Mouse (Mus musculus) right cerebral cortex, postnatal 36 days (tissue): Measurements from ENCODE around the gene Camsap3.
"Not testable (repeated sequence)": the region's sequence is repeated elsewhere in the genome, so short reads cannot be mapped to it uniquely, and the experiment has no call there.

Source experiments
- DNase-seq, 2 experiments: peaks; one replicate each; pipeline ENCODE4 v3.0.0; 2022; ENCODE audit warnings: low spot score in 2 of 2, mixed read lengths in 1 of 2

Gene Camsap3

DNA sequence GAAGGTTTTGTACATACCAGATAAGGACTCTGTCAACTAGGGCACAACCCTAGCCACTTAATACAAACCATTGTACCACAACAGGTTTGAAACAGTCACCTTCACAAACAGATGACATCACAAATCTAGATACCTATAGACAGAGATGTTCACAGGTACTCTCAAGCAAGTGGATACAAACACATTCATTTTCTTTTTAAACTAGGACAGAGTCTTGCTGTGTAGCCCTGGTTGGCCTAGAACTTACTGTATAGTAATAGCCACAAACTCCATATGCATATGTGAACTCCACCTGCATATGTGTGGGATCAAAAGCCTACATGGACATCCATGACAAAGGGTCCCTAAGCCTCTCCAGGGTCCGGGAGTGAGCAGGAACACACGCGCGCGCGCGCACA, at the start of gene Camsap3:
TSS of gene Camsap3 (plus strand) at position 301 of the 398 bp plus-strand sequence.
- no peak for DNase-seq

- DNase-seq: no peak
Measured at GRCm38 (mm10) chr8:3537666-3538065, 49.4 kb upstream of the Camsap3 start.

DNA sequence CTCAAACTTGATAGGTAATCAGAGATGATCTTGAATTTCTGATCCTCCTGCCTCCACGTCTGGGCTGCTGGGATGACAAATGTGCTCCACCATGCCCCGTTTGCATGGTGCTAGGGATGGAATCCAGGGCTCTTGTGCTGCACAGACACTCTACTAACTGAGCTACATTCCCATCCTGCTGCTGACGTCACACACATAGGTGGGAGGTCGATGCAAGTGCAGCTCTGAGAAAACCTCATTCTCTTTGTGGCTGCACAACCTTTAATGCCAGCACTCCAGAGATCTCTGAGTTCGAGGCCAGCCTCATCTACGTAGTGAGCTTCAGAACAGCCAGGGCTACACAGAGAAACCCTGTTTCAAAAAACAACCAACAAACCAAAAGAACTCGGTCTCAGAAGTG, 47.9 kb upstream of the Camsap3 start:
- no peak for DNase-seq

DNA sequence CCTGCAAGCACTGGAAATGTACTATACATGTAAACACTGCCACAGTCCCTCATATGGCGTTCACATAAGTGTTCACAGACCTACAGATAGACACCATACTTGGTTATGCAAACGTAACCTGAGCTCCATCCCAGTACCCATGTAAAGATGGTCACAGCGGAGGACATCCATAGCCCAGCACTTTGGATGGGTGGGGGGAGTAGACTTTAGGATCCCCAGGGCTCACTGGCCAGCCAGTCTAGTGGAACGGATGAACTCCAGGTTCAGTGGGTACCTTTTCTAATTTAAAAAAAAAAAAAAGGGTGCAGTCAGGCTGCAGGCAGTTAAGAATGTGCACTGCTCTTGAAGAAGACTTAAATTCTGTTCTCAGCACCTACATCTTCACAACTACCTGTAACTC, 47.0 kb upstream of the Camsap3 start:
- no peak for DNase-seq

DNA sequence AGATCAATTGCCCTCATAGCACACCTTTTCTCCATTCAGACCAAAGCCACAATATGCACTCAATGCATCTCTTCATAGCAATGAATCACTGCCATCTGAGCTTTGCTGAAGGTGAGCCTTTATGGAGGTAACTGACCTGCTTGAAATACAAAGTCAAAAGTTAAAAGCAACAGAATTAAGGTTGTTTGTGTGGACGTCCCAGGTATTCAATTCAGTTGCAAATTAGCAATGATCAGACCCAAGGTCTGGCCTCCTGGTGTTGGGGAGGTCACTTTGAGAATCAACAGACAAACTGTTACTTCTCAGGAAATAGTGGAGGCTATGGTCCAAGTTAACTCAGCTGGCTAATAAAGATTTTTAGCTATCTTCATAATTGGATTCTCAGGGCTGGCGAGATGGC, 40.6 kb upstream of the Camsap3 start:
- DNase-seq: no peak

GRCm38 (mm10) chr8:3552240-3552639, 34.9 kb upstream of the Camsap3 start:
- DNase-seq: no peak

DNA sequence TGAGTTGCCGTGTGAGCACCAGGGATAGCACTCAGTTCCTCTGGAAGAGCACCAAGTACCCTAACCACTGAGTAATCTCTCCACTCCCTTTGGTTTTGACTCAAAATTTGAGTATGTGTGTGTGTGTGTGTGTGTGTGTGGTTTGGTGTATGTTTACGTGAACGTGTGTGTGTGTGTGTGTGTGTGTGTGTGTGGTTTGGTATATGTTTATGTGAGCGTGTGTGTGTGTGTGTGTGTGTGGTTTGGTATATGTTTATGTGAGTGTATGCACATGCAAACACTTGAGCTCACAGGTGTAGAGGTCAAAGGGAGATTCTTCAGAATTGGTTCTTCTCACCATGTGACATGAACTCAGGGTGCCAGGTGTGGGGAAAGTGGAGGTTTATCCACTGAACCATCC, 31.0 kb upstream of the Camsap3 start:
- DNase-seq: no peak

DNA sequence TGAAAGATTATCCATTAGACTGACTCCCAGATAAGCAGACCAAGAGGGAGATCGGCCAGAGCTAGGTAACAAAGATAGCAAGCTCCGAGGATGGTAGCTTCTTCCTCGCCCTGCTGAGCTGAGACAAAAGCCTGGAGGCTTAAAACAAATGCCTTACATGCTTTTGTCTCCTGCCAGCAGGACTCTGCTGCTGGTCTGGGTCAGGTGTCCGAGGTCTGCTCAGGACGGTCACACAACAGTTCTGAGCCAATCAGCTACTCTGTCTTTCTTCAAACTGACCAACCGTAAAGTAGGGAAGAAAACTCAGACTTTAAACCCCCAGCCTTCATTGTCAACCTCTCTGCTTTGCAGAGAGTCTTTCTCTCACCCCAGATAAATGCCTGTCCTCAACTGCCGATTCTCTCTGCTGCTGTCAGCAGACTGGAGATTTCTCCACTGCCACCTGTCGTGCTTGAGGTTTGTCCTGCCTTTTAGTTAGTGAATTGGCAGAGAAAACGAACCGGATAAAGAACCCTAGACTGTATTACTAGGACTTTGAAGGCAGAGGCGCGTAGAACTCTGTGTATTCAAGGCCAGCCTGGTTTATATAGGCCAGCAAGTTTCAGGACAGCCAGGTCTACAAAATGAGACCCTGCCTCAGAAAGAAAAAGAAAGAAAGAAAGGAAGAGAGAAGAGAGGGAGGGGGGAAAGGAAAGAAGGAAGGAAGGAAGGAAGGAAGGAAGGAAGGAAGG, 19.3 kb upstream of the Camsap3 start, which contains the start of gene C330021F23Rik:
TSS of gene C330021F23Rik (plus strand) at position 350 of the 731 bp plus-strand sequence.
- DNase-seq: no peak

GRCm38 (mm10) chr8:3568378-3568777, 18.7 kb upstream of the Camsap3 start:
- DNase-seq: no peak

- no peak for DNase-seq
Measured at GRCm38 (mm10) chr8:3569784-3570183, 17.3 kb upstream of the Camsap3 start.

DNA sequence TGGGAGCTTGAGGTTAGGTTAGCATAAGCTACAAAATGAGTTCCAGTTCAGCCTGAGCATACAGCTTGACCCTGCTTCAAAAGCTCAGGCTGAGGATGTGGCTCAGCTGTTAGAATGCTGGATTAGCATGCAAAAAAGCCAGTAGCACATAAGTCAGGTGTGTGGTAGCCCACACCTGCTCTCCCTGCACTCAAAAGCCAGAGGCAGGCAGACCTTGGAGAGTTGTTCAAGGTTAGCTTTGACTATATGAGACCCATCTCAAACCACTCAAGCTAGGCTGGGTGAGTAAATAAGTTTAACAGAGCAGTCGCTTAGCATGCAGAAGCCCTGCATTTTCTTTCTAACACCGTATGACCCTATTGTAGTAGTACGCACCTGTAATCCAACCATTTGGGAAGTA, 12.5 kb upstream of the Camsap3 start:
- no peak for DNase-seq

GRCm38 (mm10) chr8:3576211-3576960, 10.7 kb upstream of the Camsap3 start:
- DNase-seq: no peak

GRCm38 (mm10) chr8:3579390-3580364, 7.4 kb upstream of the Camsap3 start:
- no peak for DNase-seq

DNA sequence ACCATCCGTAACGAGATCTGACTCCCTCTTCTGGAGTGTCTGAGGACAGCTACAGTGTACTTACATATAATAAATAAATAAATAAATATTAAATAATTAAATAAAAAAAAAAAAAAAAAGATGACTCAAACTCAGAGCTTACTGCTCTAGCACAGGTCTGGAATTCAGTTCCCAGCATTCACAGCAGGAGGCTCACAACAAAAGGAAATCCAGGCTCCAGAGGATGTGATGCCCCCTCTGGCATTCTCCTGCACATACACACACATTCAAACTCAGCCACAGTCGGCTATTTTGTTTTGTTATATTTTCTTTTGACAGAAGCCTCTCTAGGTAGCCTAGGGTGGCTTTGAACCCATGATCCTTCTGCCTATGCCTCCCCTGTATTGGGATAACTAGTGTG, 5.1 kb upstream of the Camsap3 start:
- DNase-seq: not testable (repeated sequence)

- no peak for DNase-seq
Measured at GRCm38 (mm10) chr8:3586452-3586851, 641 bp upstream of the Camsap3 start.

DNA sequence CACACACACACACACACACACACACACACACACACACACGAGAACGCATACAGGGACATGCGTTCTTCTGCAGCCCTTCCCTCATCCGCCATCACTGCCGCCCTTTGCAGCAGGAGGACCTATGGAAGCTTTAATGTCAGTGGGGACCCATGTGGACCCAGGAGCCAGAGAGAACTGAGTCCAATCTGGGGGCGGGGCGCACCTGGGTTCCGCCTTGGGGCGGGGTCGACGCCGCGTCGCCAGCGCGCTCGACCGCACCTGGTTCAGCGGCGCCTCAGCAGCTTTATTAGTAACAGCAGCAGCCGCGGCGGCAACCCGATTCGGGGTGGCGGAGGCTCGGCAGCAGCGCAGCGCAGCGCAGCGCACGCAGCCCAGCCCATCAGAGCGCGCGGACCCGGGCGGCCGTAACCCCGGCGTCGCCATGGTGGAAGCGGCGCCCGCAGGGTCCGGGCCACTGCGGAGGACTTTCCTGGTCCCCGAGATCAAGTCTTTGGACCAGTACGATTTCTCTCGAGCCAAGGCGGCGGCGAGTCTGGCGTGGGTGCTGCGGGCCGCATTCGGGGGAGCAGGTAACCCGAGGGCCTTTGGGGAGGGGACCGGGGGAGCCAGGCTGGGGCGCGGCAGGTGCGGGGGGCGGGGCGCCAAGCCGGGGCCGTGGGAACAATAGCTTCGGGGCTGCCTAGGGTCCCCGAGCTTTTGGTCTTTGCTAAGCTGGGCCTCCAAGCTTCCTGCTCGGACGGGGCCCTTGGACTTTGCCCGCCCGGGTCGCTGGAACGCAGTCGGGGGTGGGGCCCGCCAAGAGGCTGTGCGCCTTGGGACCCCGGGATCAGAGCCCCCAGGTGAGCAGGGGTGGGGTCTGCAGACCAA, 531 bp downstream of the Camsap3 start:
- peak; percentile 62 to 69 for DNase-seq

GRCm38 (mm10) chr8:3588258-3588633, 1.2 kb downstream of the Camsap3 start:
- DNase-seq: no peak

DNA sequence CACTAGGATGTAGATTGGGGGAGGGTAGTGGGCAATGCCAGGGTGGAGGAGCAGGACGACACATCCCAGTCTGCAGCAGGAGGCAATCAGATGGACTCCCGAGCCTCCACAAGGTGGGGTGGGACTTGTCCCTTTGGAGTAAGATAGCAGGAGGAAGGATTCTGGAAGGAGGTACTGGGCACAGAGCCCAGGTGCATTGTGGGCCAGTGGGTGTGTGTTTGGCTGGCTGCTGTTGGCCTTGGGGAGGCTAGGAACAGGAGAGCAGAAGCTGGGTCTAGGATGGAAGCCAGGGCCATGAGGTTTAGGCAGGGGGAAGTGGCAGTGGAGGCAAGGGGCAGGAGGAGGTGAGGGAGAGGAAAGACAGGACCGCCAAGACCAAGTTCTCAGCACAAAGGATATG, 6.4 kb downstream of the Camsap3 start:
- no peak for DNase-seq

GRCm38 (mm10) chr8:3594466-3594865, 7.4 kb downstream of the Camsap3 start:
- DNase-seq: no peak

DNA sequence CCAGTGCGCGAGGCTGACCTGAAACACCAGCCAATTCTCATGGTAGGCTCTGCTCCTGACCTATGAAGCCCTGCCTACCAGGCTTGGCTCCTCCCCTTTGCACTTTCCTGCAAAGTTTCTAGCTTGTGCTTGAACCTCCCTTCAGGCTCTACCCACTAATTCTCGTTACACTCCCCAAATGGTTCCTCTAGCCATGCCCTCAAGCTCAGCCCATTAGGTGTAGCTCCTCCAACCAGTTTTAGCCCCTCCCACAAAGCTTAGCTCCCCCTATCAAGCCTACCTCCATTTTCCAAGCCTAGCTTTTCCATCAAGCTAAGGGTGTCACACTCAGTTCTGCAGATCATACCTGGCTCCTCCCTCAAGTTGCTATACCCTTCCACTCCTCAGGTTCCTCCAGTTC, 11.0 kb downstream of the Camsap3 start:
- DNase-seq: no peak

GRCm38 (mm10) chr8:3599219-3599618, 12.1 kb downstream of the Camsap3 start:
- no peak for DNase-seq
